Mouse (Mus musculus): Measurements from ENCODE around the gene Twist1.

Gene Twist1

DNA sequence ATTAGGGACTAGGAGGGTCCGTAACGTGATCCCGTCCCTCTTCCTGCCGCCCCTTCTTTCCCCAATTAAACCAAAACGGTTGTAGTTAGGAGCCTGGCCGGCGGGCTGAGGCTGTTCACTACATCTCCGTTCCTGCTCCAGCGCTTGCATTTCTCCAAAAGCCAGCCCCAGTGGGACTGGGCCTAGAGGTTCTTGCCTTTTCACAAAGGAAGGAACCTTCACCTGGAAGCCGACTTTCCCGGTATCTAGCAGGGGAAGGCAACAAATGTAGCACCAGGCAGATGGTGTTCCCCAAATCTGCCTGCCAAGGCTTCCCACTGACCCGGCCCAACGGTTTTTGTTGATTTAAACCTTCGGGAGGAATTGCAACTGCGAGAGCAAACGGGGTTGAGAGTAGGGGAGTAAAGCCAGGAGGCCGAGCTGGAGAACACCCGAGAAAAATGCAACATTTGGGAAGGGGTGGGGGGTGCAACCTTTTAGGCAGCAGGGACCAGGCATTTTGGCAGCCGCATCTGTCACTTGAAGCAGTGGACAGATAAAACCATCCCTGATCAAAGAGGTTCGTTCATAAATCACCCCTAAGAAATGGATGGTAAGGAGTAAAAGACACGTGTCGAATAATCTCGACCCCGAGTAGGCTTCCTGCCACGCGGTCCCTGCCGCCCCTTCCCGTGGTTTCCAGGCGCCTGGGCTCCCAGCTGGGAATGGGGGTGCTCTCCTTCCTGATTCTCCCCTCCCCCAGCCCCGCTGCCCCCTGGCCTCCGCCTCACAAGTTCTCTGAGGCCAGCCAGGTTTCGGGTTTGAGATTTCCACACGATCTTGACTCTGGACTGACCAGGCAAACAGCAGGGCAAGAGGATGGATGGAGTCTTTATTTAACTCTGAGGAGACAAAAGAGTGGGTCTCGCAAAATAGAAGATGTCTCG is 9.3 kb downstream of the Twist1 start:
- DNase-seq, result peak; percentile 21

DNA sequence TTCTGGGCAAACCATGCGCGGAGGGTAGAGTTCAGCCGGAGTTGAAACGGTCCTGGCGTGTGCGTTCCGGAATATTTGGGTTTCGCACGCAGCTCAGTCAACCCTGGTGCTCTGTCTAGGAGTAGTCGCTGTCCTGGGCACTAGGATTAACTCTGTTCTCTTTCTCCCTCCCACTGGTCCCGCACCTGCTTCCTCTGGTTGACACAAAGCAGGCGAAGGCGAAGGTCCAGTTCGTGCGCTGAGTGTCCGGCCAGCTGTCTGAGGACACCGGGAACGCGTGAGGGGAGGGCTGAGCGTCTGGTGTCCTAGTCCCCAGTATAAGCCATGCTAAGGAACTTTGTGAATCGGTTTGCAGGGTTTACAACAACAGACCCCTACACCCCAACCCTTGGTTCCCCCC is 10.0 kb downstream of the Twist1 start:
- DNase-seq, result peak; percentile 17

DNA sequence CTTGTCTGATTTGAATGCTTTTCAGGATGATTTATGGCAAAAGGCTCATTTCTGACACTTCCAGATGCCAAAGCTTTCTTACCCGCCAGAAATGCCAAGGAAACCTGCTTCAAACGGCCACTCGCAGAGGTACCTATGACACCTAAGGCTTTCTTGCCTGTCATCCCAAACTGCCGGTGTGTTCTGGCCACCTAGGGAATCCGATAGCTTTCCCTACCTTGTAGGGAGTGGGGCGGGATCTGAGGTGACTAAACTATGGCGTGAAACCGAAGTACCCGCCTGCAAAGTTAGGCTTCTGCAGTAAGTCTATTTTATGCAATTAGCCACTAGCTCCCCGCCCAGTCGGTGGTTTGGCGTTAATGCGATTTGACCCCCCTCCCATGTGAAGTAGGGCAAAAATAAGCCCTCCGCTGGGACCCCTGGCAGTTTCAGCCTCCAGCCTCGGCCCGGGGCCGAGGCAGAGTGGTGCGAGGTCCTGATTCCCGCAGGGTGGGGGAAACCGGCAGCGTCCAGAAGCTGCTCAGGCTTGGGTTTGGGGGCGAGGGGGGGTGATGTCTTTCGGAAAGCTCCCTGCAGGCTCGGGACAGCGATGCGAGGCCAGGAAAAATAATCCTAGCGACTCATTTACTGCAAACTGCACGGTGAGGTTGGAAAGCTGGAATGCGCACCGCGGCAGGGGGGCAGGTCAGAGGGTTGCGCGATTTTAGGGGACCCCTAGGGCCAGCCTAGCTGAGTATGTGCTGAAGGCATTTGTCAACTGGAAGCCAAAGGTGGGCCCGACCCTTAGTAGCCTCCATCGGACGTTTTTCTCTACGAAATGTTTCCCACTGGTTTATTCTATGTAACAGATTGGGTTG is 10.8 kb downstream of the Twist1 start:
- DNase-seq, result no peak

DNA sequence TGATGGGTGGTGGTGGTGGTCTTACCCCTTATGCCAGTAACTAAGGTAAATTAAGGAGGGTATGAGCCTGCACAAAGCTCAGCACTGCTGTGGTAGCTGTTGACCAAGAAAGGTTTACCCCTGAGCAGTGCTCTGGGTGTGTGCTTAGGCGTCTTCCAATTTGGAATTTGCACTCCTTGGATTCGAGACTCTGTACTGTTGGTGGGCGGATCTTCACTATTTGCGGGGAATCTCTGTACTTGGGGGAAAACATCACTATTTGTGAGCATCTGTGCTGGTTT is 11.4 kb downstream of the Twist1 start:
- no peak for DNase-seq

DNA sequence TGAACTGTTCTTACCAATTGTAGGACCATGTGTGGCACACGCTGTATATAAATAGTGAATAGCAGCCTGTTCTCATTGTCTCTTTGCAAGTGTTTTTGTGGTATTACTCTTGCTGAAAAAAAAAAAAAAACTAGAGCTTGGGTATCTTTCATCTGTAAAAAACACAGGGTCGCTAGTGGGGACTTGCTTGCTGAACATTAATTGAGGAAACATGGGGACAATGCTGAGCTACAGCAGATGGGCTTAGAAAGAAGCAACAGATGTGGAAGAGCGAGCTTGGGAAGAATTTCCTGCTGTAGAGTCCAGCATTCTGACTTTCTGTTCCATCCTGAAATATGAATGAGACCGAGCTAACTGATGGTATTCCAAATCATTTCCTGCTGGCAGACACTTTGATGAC is 22.7 kb downstream of the Twist1 start:
- no peak for DNase-seq

DNA sequence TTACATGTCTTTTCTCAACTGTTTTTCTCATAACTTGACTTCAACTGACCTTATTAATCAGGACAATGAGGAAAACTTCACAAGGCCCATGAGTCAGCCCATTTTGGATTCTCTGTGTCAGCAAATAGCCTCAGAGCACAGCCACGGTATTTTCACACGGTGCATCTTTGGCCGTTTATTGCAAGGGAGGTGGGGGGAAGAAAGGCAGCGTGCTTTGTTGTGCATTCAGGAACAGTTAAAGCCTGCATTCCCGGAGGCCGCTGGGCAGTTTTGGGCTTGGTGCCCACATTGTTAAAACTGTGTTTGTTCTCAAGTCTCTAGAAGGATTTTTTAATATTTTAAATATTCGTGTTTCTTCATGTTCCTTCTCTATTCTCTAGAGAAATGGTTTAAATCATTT is 24.0 kb downstream of the Twist1 start:
- no peak for DNase-seq

DNA sequence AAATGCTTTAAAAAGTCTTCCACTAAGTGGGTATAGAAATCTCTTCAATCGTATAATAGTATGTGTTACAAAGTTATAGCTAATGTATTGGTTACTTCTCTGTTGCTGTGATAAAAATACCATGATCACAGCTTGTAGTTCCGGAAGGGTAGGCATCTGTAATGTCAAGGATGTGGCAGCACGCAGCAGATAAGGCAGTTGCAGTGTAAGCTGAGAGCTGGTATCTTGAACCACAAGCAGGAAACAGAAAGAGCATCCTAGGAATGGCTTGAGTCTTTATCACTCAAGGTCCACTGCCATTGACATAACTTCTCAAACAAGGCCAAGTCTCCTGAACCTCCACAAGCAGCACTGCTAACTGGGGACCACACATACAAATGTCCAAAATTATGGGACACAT is 35.7 kb downstream of the Twist1 start:
- no peak for DNase-seq
